Mouse (Mus musculus) right cerebral cortex, postnatal 25 days (tissue): ENCODE results near the gene Slc16a14.

Experiments
- DNase-seq: peaks from one replicate; pipeline ENCODE4 v3.0.0; 2022

Gene Slc16a14

DNA sequence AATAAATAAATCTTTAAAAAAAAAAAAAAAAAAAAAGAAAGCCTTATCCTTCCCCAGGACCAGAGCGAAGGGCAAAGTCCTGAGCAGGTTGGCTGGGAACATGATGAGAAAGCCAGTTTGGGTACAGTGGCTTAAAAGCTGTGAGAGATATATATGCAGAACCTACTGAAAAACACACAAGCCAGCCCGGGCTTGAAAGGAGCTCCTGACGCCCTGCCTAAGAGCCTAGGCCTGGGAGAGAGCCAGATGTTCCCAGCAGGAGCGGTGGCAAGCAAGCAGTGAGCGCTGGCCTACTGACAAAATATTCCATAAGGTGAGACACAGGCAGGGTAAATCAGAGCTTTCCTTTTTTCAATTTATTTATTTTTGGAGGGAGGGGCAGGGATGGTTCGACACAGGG is 68.7 kb downstream of the Slc16a14 start:
- no peak for DNase-seq

GRCm38 (mm10) chr1:84864645-84865044 is 70.3 kb downstream of the Slc16a14 start:
- DNase-seq, result no peak

GRCm38 (mm10) chr1:84861255-84861630 is 73.7 kb downstream of the Slc16a14 start:
- DNase-seq, result no peak

GRCm38 (mm10) chr1:84860360-84861254 is 74.3 kb downstream of the Slc16a14 start:
- DNase-seq, result no peak

DNA sequence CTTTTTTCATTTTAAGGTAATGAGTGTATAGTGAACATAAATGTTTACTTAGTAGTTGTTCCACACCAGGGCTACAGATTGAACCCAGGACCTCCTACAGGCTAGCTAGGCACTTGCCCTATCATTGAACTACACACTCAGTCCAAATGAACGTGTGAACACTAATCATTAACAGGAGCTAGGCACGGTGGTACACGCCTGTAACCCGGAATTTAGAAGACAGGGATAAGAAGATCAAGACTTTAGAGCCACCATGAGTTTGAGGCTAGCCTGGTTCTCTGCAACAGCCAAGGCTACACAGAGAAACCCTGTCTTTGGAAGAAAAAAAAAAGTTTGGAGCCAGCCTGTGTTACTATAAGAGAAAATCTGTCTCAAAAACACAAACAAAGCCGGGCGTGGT is 75.3 kb downstream of the Slc16a14 start:
- DNase-seq, result no peak
